Mouse (Mus musculus): ENCODE measurements around the gene Mef2c.

- TF ChIP-seq CTCF (IDR thresholded peaks at IDR 0.05; ENCODE audit: low read depth): no peak
- TF ChIP-seq EP300 (IDR thresholded peaks at IDR 0.05; ENCODE audit: low read depth): no peak
Observed at GRCm38 (mm10) chr13:83515013-83515547, 11.2 kb downstream of the Mef2c start.

Data from heart, postnatal 0 days (tissue).